Mouse (Mus musculus) myocyte (in vitro differentiated cells): Measurements from ENCODE around the gene Hist1h2ag. TPM values are rescaled to one million over a fixed set of nuclear protein-coding genes. Genes with fewer than 3 reads are reported as not detected.

Experiments
- H3K27me3 ChIP-seq: one replicate; pipeline ENCODE4 v1.6.1; 2011; ENCODE audit not compliant: control insufficient read depth, insufficient read depth, insufficient read length
- H3K36me3 ChIP-seq: one replicate; pipeline ENCODE4 v1.6.1; 2011; ENCODE audit not compliant: control insufficient read depth, insufficient read depth
- H3K4me2 ChIP-seq: one replicate; pipeline ENCODE4 v1.6.1; 2011; ENCODE audit warnings: low read depth, control low read depth
- H3K4me3 ChIP-seq: one replicate; pipeline ENCODE4 v1.5.1; 2011; ENCODE audit warnings: mild to moderate bottlenecking, control low read depth, moderate library complexity
- H3K79me2 ChIP-seq: one replicate; pipeline ENCODE4 v1.6.1; 2011; ENCODE audit not compliant: control insufficient read depth, insufficient read depth
- H3ac ChIP-seq: one replicate; pipeline ENCODE4 v1.6.1; 2011; ENCODE audit not compliant: control insufficient read depth, insufficient read length
- CEBPB ChIP-seq: IDR thresholded peaks from 2 replicates; pipeline ENCODE4 v1.6.1; 2011; ENCODE audit warnings: mild to moderate bottlenecking, moderate library complexity; ENCODE audit not compliant: poor library complexity, insufficient read depth, severe bottlenecking
- E2F4 ChIP-seq: IDR thresholded peaks from one replicate; pipeline ENCODE4 v1.6.1; 2011; ENCODE audit warnings: mild to moderate bottlenecking, control low read depth, moderate library complexity; ENCODE audit not compliant: insufficient read depth
- MAX ChIP-seq: IDR thresholded peaks from one replicate; pipeline ENCODE4 v1.6.1; 2011; ENCODE audit warnings: low read depth, mild to moderate bottlenecking, control low read depth
- MYOD1 ChIP-seq, 3 experiments: IDR thresholded peaks; one replicate each; pipeline ENCODE4 v1.6.1; 2011; ENCODE audit warnings: control low read depth in 2 of 3, low read depth in 2 of 3, mild to moderate bottlenecking in 2 of 3, moderate library complexity in 1 of 3; ENCODE audit not compliant: insufficient read length in 2 of 3, control insufficient read depth in 1 of 3
- MYOG ChIP-seq, 3 experiments: IDR thresholded peaks; one replicate each; pipeline ENCODE4 v1.6.1; 2011; ENCODE audit warnings: control low read depth in 2 of 3, low read depth in 2 of 3, mild to moderate bottlenecking in 2 of 3; ENCODE audit not compliant: insufficient read length in 2 of 3, control insufficient read depth in 1 of 3, insufficient read depth in 1 of 3
- POLR2A ChIP-seq: IDR thresholded peaks from one replicate; pipeline ENCODE4 v1.6.1; 2011; ENCODE audit warnings: low read depth, mild to moderate bottlenecking, control low read depth, moderate library complexity; ENCODE audit not compliant: insufficient read length
- POLR2AphosphoS2 ChIP-seq: IDR thresholded peaks from one replicate; pipeline ENCODE4 v1.6.1; 2011; ENCODE audit warnings: low read depth, control low read depth; ENCODE audit not compliant: insufficient read length
- REST ChIP-seq: IDR thresholded peaks from one replicate; pipeline ENCODE4 v1.6.1; 2011; ENCODE audit warnings: mild to moderate bottlenecking, control low read depth, moderate library complexity; ENCODE audit not compliant: insufficient read depth, insufficient read length
- SRF ChIP-seq: IDR thresholded peaks from one replicate; pipeline ENCODE4 v1.6.1; 2011; ENCODE audit warnings: low read depth; ENCODE audit not compliant: control insufficient read depth, insufficient read length
- TCF12 ChIP-seq: IDR thresholded peaks from one replicate; pipeline ENCODE4 v1.6.1; 2011; ENCODE audit warnings: mild to moderate bottlenecking, control low read depth; ENCODE audit not compliant: poor library complexity, insufficient read depth, severe bottlenecking
- TCF3 ChIP-seq: IDR thresholded peaks from one replicate; pipeline ENCODE4 v1.6.1; 2011; ENCODE audit warnings: low read depth, control low read depth; ENCODE audit not compliant: insufficient read length
- USF1 ChIP-seq: IDR thresholded peaks from one replicate; pipeline ENCODE4 v1.6.1; 2011; ENCODE audit warnings: low read depth, mild to moderate bottlenecking, control low read depth, moderate library complexity
- polyA plus RNA-seq: library from polyadenylated mRNA; unstranded; fragments of >200 nt; fragmentation: generic; extraction: Trizol; gene quantifications from one replicate; pipeline ENCODE4 v1.2.1, GENCODE M21; 2012; ENCODE audit warnings: missing spikeins

Hist1h2ag gene
- polyA plus RNA-seq, 1 experiment, result 4.1 TPM

DNA sequence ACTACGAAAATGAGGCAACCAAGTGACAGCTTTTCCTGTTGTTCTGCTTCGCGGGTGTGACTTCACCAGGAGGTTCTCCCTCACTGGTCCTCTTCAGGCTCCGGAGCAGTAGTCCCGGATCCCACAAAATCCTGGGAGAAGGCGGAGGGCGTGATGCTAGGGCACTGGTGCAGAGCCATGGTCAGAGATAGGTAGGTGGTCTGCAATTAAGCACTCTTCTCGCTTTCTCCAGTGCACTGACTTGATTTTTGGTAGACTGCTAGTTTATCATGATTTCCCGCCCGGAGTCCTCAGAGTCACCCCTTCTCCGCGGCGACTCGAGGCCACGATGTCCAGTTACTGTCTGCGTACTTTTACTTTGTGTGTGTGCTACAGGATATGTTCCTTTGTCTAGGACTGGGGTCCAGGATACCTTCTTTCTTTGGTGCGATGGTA is 28.3 kb downstream of the Hist1h2ag start:
- no peak overlapping the region for H3K4me3 ChIP-seq
- no peaks in the 10 kb centered on the region for H3K36me3 ChIP-seq
- no peaks in the 10 kb centered on the region for H3K79me2 ChIP-seq
- peaks cover 5% of the 10 kb centered on the region for H3K27me3 ChIP-seq
- TF ChIP-seq E2F4 (no peak), REST (no peak), MYOG (IDR thresholded peaks at IDR 0.05; ENCODE audit: control insufficient read depth in 1 of 3, insufficient read depth in 1 of 3, insufficient read length in 2 of 3, low read depth in 2 of 3) (no peak), USF1 (no peak), SRF (no peak)
- H3K4me2 ChIP-seq, result no peak overlapping the region
- no peak overlapping the region for H3ac ChIP-seq

DNA sequence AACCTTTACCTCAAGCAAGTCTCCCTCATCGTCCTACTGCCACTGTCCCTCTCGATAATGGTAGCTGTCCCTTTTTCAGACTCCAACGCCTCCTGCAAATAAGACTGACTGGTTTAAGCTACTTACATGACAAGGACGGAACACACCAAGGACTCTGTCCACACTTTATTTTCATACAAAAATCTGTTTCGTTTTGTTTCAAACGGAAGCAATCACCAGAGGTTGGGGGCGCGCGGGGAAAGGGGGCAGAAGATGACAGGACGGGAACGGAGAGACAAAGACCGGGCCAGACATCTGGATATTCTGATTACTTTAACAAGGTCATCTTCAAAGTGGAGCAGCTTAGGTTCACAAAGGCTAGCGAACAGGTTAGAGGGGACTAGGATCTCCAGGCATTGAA is 29.0 kb downstream of the Hist1h2ag start:
- Histone ChIP-seq H3K27me3 (peaks cover 10% of the 10 kb centered on the region), H3K4me3 (no peak overlapping the region), H3K4me2 (no peak overlapping the region), H3K79me2 (no peaks in the 10 kb centered on the region), H3K36me3 (no peaks in the 10 kb centered on the region), H3ac (no peak overlapping the region)
- TF ChIP-seq E2F4, result no peak
- no peak for TF ChIP-seq MAX
- no peak for TF ChIP-seq MYOG (IDR thresholded peaks at IDR 0.05; ENCODE audit: control insufficient read depth in 1 of 3, insufficient read depth in 1 of 3, insufficient read length in 2 of 3, low read depth in 2 of 3)
- TF ChIP-seq SRF, result no peak
- no peak for TF ChIP-seq TCF12
- TF ChIP-seq TCF3, result no peak
- TF ChIP-seq MYOD1 (IDR thresholded peaks at IDR 0.05; ENCODE audit: control insufficient read depth in 1 of 3, insufficient read length in 2 of 3, low read depth in 2 of 3), result no peak
- no peak for TF ChIP-seq USF1
- no peak for TF ChIP-seq REST
- TF ChIP-seq POLR2A, result no peak
- TF ChIP-seq POLR2AphosphoS2, result no peak

DNA sequence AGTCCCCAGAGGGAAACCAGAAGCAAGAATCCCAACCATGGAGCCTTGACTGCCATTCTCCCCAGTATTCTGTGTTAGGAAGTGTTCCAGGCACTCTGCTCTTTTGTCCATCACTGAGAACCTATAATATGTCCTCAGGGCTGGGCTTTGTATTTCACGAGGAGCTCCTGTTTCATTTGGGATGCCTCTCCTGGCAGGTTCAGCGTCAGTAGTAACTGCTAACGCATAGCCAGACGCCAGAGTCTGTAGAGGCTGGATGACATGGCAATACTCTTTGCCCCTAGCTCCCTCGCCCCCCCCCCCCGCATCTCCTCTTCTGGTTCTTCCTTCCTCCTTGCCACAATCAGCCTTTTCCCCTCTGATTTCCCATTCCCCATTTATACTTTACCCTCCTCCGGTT is 33.1 kb downstream of the Hist1h2ag start, which contains the start of gene Prss16:
Gene Prss16 (minus strand): TSS at position 101 of the 400 bp plus-strand sequence.
- Histone ChIP-seq H3ac (no peak within 1 kb of the TSS), H3K79me2 (no peaks in the 10 kb centered on the region), H3K36me3 (no peaks in the 10 kb centered on the region), H3K4me2 (no peak within 1 kb of the TSS), H3K4me3 (no peak within 1 kb of the TSS), H3K27me3 (peaks cover 22% of the 10 kb centered on the region)
- TF ChIP-seq TCF3 (no peak), SRF (no peak), TCF12 (no peak), POLR2AphosphoS2 (no peak), MYOD1 (IDR thresholded peaks at IDR 0.05; ENCODE audit: control insufficient read depth in 1 of 3, insufficient read length in 2 of 3, low read depth in 2 of 3) (no peak)

DNA sequence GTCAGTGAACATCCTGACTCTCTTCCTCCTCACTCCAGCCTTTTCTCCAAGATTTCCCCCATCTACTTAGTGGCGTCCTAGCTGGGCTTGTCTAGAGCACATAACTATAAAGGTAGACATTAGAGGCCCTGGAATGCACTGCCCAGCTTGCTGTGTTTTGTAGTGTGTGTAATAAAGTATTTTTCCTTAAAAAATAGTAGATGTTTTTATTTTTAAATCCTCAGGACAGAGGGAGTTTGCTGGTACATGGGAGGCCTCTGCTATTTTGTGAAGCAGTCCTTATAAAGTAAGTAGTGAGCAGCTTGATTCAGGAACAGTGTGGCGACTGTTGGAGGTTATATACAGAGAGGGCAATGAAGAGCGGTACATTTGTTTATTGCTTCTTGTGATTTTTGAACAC is 34.0 kb downstream of the Hist1h2ag start:
- Histone ChIP-seq H3K27me3 (peaks cover 22% of the 10 kb centered on the region), H3K79me2 (no peaks in the 10 kb centered on the region), H3K4me2 (no peak overlapping the region), H3K4me3 (no peak overlapping the region), H3K36me3 (no peaks in the 10 kb centered on the region), H3ac (no peak overlapping the region)
- no peak for TF ChIP-seq MYOD1 (IDR thresholded peaks at IDR 0.05; ENCODE audit: control insufficient read depth in 1 of 3, insufficient read length in 2 of 3, low read depth in 2 of 3)
- no peak for TF ChIP-seq POLR2AphosphoS2
- no peak for TF ChIP-seq USF1
- no peak for TF ChIP-seq TCF12
- no peak for TF ChIP-seq SRF
- no peak for TF ChIP-seq REST
- TF ChIP-seq TCF3, result no peak
- no peak for TF ChIP-seq POLR2A
- no peak for TF ChIP-seq E2F4
- no peak for TF ChIP-seq MYOG (IDR thresholded peaks at IDR 0.05; ENCODE audit: control insufficient read depth in 1 of 3, insufficient read depth in 1 of 3, insufficient read length in 2 of 3, low read depth in 2 of 3)
- TF ChIP-seq MAX, result no peak
- TF ChIP-seq CEBPB, result no peak

DNA sequence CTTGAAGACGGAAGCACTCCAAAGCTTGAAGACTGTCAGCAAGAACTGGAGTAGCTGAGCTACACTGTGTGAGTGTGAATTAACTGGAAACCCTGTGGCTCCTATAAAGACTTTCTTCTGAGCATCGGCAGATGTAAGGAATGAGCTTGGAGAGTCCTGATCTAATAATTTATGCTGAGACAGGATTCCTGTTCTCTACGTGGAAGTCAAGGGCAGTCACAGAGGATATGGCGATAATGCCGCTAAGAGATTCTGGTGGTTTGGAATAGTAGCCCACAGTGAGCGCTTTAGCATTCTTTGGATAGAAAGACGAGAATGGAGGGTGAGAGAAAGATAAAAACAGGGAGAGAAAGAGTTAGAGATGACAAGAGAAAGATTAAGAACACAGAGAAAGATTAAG is 34.9 kb downstream of the Hist1h2ag start:
- H3K36me3 ChIP-seq, result no peaks in the 10 kb centered on the region
- TF ChIP-seq REST, result no peak
- TF ChIP-seq SRF, result no peak
- no peak for TF ChIP-seq POLR2A
- TF ChIP-seq TCF12, result no peak
- TF ChIP-seq CEBPB, result no peak
- no peak overlapping the region for H3K4me2 ChIP-seq
- no peak overlapping the region for H3ac ChIP-seq
- H3K79me2 ChIP-seq, result no peaks in the 10 kb centered on the region
- no peak overlapping the region for H3K4me3 ChIP-seq
- H3K27me3 ChIP-seq, result peaks cover 22% of the 10 kb centered on the region
